Mouse (Mus musculus): Measurements from ENCODE around the gene Prl7d1.
"Not testable (repeated sequence)": the region's sequence is repeated elsewhere in the genome, so short reads cannot be mapped to it uniquely, and the experiment has no call there.

The Prl7d1 gene

DNA sequence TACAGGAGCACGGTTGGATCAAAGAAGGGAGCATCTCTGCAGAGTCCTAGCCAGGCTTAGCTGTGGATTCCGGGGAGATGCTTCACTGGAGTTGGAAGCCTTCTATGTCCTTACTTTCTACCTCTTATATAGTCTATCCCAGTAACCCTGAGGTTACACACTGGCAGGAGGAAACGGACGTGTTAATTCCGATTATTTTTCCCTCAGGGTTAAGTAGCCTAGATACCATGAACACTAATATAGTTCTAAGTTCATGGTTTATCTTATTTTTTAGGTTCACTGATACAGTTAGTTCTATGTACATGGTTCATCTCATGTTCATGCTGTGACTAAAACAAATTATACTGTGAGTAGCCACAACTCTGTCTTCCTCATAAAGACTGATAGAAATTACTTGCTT, at the start of gene Prl7d1:
Gene Prl7d1, minus strand, starts transcription at position 101 of the 400 bp plus-strand sequence.
- no peak for DNase-seq (ENCODE audit: low spot score in 2 of 2)

- DNase-seq (ENCODE audit: low spot score in 2 of 2), result no peak
These were observed 18.1 kb upstream of the Prl7d1 start for GRCm38 (mm10) chr13:27734512-27735186.

- DNase-seq (ENCODE audit: low spot score in 2 of 2), result not testable (repeated sequence)
These were observed 13.9 kb upstream of the Prl7d1 start for GRCm38 (mm10) chr13:27730286-27730959.

DNA sequence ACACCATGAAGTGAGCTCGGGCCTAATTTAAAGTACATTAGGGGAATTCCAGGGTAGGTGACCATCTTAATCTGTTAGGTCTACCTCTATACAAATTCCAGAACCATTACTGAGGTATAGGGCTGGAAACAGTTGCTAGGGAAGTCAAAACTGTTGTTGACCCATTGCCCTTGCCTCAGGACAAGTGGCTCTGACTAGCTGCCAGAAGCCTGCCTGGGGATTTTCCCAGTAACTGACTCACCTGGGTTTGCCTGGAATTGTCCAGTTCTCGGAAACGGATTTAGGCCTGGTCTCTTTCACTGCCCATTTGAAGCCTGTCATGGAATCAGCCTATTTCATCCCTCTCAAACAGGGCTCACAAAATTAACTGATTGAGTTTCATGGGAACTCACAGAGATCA, 8.5 kb upstream of the Prl7d1 start:
- not testable (repeated sequence) for DNase-seq (ENCODE audit: low spot score in 2 of 2)

GRCm38 (mm10) chr13:27706521-27706920, 10.0 kb downstream of the Prl7d1 start:
- no peak for DNase-seq (ENCODE audit: low spot score in 2 of 2)

- DNase-seq (ENCODE audit: low spot score in 2 of 2), result no peak
These were observed 48.6 kb downstream of the Prl7d1 start, which contains the start of gene Prl7a2 for GRCm38 (mm10) chr13:27667936-27668335. Gene Prl7a2, minus strand, starts transcription at chr13:27668036.

GRCm38 (mm10) chr13:27660747-27661146, 55.8 kb downstream of the Prl7d1 start:
- no peak for DNase-seq (ENCODE audit: low spot score in 2 of 2)

Measured in right cerebral cortex, postnatal 36 days (tissue).